Mouse (Mus musculus): ENCODE measurements around the gene 4930563M21Rik. TPM values are rescaled to one million over a fixed set of nuclear protein-coding genes. Genes with fewer than 3 reads are reported as not detected.

Gene 4930563M21Rik
- polyA plus RNA-seq, 1 experiment = not detected

- Histone ChIP-seq H3K4me1 (ENCODE audit: control insufficient read depth, insufficient read depth, insufficient read length, low read length) (no peaks in the 10 kb centered on the region), H3K4me3 (ENCODE audit: insufficient read depth, low read depth, low read length) (no peak overlapping the region), H3K27ac (replicated peaks; ENCODE audit: low read depth, low read length) (no peak overlapping the region)
Measured at GRCm38 (mm10) chr9:55918579-55918978, 91.8 kb downstream of the 4930563M21Rik start.

GRCm38 (mm10) chr9:55916751-55917150 lies 93.6 kb downstream of the 4930563M21Rik start:
- no peak overlapping the region for H3K4me3 ChIP-seq (ENCODE audit: insufficient read depth, low read depth, low read length)
- no peak overlapping the region for H3K27ac ChIP-seq (replicated peaks; ENCODE audit: low read depth, low read length)
- no peaks in the 10 kb centered on the region for H3K4me1 ChIP-seq (ENCODE audit: control insufficient read depth, insufficient read depth, insufficient read length, low read length)

Other genes starting within 250 kb of the 4930563M21Rik start
- gene Scaper, start 72.4 kb downstream of the 4930563M21Rik start, polyA plus RNA-seq (2012; ENCODE audit: insufficient read depth, insufficient read length, missing spikeins) = 4.4 and 6.1 TPM in 2 replicates
- 15.6 and 19.7 TPM in 2 replicates for gene Rcn2, start 31.3 kb upstream of the 4930563M21Rik start, polyA plus RNA-seq (2012; ENCODE audit: insufficient read depth, insufficient read length, missing spikeins)
- 1.2 and 2.9 TPM in 2 replicates for gene Pstpip1, start 79.4 kb upstream of the 4930563M21Rik start, polyA plus RNA-seq (2012; ENCODE audit: insufficient read depth, insufficient read length, missing spikeins)
- gene Tspan3, start 154.9 kb upstream of the 4930563M21Rik start, polyA plus RNA-seq (2012; ENCODE audit: insufficient read depth, insufficient read length, missing spikeins) = 171 and 213 TPM in 2 replicates